Mouse (Mus musculus): ENCODE measurements around the gene Nr1d1. TPM values are rescaled to one million over a fixed set of nuclear protein-coding genes. Genes with fewer than 3 reads are reported as not detected.
A peak's percentile ranks its signal among the peaks of the same experiment; 100 is the strongest.

The Nr1d1 gene
- total RNA-seq, 2 experiments from 2014 or later, result 53.3 to 65.3 TPM

DNA sequence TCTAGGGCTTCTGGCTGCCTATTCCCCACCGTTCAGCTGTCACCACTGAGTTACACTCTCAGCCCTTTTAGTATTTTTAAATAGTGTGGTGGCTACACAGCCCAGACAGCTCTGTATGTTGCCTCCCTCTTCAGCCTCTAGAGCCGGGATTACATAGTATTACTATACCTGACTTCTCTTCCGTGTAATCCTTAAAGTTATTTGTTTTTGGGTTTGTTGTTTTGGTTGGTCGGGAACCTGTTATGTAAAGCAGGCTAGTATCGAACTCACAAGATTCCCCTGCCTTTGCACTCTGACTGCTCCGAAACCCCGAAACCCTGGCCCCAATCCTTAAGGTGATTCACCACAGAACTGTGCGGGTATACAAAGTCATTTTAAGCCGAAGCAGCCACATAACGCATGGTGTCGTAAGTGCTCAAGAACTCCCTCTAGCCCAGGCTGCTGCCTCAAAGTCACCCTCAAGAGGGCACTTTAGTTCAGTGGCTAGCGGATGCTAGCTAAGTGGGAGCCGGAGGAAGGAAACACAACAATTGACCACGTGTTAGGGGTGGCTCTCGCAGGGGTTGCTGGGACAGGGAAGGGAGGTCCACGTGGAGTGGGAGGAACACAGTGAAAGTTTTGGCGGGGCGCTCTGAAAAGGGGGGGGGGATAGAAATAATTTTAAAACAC lies 13.6 kb upstream of the Nr1d1 start:
- peak; percentile 75 to 89 for DNase-seq (ENCODE audit: low spot score in 2 of 2)

- DNase-seq (ENCODE audit: low spot score in 2 of 2), result no peak
Observed at GRCm38 (mm10) chr11:98788139-98788538, 13.0 kb upstream of the Nr1d1 start.

GRCm38 (mm10) chr11:98787691-98788090 lies 12.6 kb upstream of the Nr1d1 start:
- no peak for DNase-seq (ENCODE audit: low spot score in 2 of 2)

GRCm38 (mm10) chr11:98787229-98787628 lies 12.1 kb upstream of the Nr1d1 start:
- DNase-seq (ENCODE audit: low spot score in 2 of 2), result no peak

GRCm38 (mm10) chr11:98786359-98787214 lies 11.5 kb upstream of the Nr1d1 start:
- peak; percentile 98 for DNase-seq (ENCODE audit: low spot score in 2 of 2)

DNA sequence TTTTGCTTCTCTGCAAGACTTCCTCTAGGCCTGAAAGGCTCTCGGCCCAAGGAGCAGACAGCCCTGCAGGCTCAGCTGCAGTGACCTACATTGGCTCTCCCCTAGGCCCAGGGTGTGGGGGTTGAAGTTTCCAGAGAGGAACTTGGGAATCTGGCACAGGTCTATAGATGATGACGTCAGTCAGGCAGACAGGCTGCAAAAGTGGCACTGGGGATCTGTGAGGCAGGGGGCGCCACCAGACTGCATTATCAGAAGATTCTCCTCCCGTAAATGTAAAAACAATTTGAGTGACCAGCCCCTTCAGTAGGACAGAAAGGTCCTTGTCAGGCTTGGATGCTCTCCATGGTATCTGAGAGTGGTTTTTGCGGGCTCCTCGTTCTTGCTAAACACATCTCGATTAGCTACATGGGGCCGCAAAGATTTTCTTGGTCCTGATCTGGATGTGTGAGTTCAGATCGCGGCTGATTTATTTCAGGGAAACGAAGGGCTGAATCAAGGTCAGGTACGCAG lies 10.7 kb upstream of the Nr1d1 start:
- DNase-seq (ENCODE audit: low spot score in 2 of 2), result peak; percentile 79 to 91

DNA sequence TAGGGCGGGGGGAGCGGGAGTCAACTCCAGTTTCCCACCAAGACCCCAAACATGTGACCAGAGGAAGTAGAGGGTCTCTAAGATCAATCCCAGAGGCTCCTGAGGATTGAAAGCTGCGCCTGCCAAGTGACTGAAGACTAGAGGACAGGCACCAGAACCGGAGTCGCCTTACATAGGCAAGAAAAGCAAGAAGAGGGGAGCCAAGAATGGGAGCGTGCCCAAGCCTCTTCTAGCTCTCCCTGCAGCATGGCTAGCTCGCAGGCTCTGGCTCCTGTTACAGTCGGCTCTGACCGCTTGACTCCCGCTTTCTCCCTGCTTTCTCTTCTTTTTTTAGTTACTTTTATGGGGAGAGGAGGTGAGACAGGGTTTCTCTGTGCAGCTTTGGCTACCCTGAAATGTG lies 10.1 kb upstream of the Nr1d1 start:
- DNase-seq (ENCODE audit: low spot score in 2 of 2), result no peak

GRCm38 (mm10) chr11:98784139-98784538 lies 9.0 kb upstream of the Nr1d1 start:
- no peak for DNase-seq (ENCODE audit: low spot score in 2 of 2)

- DNase-seq (ENCODE audit: low spot score in 2 of 2), result peak; percentile 95 to 96
Observed at GRCm38 (mm10) chr11:98783236-98783696, 8.1 kb upstream of the Nr1d1 start.

DNA sequence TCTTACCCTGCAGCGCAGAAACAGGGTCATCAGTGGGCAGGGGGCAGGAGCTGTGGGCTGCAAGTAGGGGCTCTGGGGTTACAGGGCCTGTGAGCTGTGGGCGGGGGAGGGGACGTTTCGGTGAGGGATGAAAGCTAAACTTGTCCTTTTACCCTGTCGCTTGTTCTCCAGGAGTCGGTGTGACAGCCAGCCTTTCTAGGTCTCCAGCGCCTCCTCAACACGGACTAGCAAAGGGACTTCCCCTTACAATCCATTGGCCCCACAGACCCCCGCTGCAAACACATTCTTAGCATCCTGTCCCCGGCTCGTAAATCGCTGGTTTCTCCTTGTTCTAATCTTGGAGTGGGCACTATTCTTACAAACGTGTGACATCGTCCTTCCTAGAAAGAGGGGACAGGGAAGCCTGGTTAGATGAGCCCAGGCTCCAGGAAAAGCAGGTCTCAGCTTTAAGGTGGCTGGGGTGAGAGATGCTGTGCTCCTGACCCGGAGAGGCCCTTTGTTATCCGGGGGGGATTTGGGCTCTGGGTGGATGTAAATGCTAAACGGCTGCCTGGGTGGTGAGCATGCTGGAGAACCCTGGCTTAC lies 7.6 kb upstream of the Nr1d1 start:
- no peak for DNase-seq (ENCODE audit: low spot score in 2 of 2)

- DNase-seq (ENCODE audit: low spot score in 2 of 2), result peak; percentile 55 to 85
Observed at GRCm38 (mm10) chr11:98781851-98782512, 6.8 kb upstream of the Nr1d1 start.

DNA sequence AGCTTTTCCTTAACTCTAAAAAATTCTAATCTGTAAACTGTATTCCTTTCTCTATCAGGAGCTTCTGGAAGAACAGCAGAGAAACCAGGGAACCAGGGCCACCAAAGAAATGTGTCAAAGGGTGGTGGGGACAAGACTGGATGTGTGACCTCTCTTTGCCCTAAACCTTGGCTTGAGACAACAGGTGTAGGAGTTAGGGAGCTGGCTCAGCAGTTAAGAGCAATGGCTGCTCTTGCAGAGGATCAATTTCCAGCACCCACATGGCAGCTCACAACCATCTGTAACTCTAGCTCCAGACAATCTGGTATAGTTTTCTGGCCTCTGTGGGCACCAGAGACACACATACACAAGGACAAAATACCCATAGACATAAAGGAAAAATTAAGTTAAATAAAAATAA lies 2.8 kb upstream of the Nr1d1 start:
- no peak for DNase-seq (ENCODE audit: low spot score in 2 of 2)

- no peak for DNase-seq (ENCODE audit: low spot score in 2 of 2)
Observed at GRCm38 (mm10) chr11:98776843-98777590, 1.9 kb upstream of the Nr1d1 start.

DNA sequence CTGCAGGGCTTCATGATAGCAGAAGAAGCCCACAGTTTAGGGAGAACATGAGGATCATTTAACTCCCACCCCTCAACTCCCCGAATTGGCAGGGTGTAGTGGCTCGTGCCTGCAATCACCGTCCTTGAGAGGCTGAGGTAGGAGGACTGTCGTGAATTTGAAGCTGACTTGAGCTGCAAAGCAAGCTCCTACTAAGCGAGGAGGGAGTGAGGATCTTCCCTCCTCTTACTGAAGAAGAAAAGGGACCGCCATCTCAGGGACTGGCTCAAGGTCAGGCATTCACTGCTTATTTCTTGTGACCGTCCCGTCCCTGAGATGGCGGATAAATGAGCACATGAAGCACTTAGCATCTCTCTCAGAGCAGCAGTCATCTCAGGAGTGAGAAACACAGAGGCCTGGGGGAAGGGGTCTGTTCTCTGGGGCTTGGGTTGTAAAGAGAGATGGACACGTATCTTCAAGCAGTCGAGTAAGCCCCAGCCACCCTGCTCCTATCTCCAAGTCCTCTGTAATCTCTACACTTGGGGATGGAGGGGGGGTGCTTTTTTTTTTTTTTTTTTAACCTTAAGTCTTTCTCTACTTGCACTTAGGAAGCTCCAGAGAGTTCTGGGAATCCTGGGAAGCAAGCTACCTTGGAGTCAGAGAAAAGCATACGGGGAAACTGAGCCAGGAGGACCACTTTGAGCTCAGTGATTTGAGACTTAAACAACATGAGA lies 1.1 kb upstream of the Nr1d1 start:
- no peak for DNase-seq (ENCODE audit: low spot score in 2 of 2)

DNA sequence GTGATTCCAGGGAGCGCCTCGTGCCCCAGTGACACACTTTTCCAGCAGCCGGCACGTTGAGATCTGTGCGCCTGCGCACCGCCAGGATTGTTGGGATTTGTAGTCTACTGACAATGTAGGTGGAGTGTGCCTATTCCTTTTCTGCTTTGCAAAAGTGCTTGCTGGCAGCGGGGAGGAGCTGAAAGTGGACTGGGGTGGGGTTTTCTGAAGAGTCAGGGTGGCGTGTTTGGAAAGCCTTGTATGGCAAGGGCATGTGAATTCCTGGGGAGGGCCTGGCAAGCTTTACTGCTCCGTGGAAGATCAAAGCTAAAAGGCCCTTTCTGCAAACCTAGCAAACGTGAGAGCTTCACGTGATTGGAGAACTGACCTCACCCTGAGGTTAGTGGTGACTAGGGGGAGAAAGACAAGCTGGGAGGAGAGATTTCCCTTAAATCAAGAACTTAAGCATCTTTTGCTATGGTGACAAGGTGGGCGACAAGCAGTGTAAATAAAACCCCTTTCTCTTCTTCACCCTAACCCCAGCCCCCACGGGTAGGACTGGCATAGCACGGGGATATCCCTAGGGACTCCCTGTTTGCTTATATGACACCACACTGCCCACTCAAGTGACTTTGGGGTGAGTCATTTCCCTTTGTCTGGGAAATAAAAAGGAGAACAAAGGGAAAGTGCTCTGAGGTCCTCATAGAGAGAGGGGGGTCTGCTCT lies 367 bp upstream of the Nr1d1 start:
- peak; percentile 99 to 100 for DNase-seq (ENCODE audit: low spot score in 2 of 2)

DNA sequence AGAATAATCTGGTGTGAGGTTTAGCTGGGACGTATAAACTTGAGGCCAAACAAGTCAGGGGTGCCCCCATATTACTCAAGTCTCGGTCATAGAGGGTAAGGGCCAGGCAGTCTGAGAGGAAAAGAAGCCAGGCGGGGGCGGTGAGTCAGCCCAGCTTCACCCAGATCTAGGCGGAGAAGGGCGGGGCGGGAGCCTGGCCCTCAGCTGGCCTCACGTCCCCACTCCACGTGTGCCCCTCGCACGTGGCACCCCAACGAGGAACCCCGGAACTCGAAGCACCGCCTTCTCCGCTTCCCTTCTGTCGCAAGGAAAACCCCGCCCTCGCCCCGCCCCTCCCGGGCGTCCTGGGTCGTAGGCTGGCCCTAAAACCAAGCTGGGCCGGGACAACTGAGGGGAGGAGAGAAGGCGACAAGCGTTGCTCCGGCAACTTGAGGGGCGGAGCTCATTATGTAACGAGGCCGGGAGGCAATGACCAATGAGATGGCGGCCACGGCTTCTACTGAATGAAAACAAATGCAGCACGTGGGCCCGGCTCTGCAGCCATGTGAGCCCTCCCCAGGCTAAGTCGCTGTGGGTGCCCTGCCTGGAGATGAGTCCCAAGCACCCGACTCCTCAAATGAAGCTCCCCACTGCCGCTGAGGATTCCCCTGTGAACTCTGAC lies 1.4 kb downstream of the Nr1d1 start:
- DNase-seq (ENCODE audit: low spot score in 2 of 2), result peak; percentile 96 to 99

DNA sequence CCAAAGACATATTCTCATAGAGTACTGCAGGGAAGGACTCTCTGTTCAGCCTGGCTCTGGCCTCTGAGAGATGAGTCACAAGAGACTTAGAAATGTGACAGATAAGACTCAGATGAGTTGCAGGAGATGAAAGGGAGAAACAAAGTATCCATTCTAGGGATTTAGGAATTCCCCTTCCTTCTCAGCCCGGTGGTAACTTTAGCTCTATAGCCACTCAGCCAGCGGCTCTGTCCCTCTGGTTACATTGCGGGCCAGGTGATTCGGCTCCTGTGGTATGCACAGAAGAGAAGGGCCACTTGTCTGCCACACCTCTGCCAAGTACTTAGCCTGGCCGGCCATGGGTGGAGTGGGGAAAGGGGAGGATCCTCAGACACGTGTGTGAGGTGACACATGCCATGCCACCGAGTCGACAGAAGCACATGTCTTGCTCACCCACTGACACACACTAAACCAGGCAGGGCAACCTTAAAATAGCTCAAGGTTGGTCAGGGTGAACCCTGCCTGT lies 2.4 kb downstream of the Nr1d1 start:
- no peak for DNase-seq (ENCODE audit: low spot score in 2 of 2)

GRCm38 (mm10) chr11:98771844-98772525 lies 3.1 kb downstream of the Nr1d1 start:
- DNase-seq (ENCODE audit: low spot score in 2 of 2), result no peak
